Mouse (Mus musculus): ENCODE results near the gene Tkt.
"Not testable (repeated sequence)": the region's sequence is repeated elsewhere in the genome, so short reads cannot be mapped to it uniquely, and the experiment has no call there.

Tkt gene

DNA sequence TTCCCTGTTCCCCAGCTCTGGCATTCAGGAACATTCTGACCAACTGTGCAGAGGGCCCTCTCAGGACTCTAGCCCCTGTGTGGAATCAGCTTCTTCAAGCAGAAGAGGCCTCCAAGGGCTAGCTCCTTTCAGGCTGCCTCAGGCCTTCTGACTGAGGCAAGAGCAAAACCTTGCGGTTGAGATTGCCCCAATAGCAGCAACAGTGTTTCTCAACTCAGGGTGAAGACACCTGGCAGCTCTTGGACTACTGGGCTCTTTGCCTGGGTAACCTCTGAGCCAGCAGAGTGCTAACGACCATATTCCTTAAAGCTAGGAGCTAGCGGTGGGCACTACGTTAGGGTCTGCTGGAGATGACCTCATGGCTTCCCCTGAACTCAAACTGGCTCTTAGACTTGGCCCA is 5.0 kb downstream of the Tkt start:
- DNase-seq (ENCODE audit: low read depth, low spot score), result no peak

GRCm38 (mm10) chr14:30556651-30557050 is 8.5 kb downstream of the Tkt start:
- DNase-seq (ENCODE audit: low read depth, low spot score), result no peak

DNA sequence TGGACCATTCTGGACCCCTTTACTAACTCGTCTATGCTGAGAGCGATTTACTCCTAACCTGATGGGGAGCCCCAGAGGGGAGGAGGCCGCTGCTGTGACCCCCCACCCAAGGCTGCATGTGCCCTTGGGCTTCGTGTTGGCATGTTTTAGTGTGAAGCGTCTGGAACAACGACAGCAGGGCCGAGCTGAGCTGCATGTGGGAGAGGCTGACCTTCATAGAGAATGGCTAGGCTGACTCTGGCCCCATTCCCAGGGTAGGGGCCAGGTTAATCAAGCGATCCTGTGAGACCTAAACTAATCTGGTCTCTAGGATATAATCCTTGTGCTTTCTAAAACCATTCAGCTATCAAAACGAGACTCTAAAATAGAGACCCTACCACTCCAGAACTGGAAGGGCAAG is 9.6 kb downstream of the Tkt start:
- no peak for DNase-seq (ENCODE audit: low read depth, low spot score)

DNA sequence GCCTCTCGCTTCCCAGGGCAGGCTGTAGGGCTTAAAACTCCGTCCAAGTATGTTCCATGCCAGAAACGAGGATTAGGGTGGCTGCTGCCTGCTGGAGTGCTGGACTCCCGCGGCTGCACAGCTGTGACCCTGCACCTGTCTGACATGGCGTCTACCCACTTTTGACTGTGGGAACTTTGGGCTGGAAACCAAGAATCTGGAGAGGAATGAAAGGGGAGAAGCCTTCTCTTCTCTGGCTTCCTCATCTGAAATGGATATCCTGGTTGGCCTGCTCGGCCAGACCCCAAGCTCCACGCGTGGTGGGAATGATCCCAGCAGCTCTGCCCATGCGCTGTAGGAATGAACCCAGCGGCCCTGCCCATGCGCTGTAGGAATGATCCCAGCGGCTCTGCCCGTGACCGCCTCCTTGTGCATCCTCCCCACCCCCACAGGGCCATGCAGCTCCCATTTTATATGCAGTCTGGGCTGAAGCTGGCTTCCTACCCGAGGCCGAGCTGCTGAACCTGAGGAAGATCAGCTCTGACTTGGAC is 11.2 kb downstream of the Tkt start:
- DNase-seq (ENCODE audit: low read depth, low spot score), result no peak

- DNase-seq (ENCODE audit: low read depth, low spot score), result no peak
Observed at GRCm38 (mm10) chr14:30560803-30561389, 12.7 kb downstream of the Tkt start.

- no peak for DNase-seq (ENCODE audit: low read depth, low spot score)
Observed at GRCm38 (mm10) chr14:30561470-30562187, 13.5 kb downstream of the Tkt start.

GRCm38 (mm10) chr14:30562343-30562742 is 14.2 kb downstream of the Tkt start:
- no peak for DNase-seq (ENCODE audit: low read depth, low spot score)

DNA sequence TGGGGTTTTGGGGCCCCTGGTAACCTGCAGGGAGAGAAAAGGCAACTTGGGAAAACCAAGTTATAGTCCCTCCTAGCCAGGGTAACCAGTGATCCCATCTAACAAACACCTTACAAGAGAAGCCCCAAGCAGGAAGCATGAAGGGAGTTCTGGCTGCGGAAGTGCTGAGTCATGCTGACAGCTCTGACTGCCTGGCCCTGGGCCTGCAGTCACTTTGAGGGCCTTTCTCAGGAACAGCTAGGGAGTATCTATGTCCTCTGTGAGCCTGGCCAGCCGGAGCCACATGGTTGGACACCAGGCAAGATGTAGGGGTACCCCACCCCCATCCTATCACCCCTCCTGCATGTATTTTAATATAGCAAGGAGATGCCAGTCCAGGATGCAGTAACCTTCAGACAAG is 16.3 kb downstream of the Tkt start:
- no peak for DNase-seq (ENCODE audit: low read depth, low spot score)

DNA sequence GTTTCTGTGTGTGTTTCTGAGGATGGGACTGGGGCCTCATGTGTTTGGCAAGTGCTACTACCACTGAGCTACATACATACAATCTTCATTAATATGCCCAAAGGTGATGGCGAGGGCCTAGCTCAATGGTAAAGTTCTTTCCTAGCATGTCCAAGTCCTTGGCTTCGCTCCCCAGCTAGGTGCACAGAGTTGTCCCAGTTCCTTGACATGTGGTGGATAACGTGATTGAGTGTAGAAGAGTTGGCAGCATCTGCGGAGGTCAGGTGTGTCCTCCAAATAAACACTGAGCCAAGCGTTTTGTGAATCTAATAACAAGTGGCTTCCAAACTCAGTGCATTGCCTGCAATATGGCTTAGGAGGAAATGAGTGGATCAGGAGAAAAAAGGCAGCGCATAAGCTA is 18.2 kb downstream of the Tkt start:
- DNase-seq (ENCODE audit: low read depth, low spot score), result no peak

DNA sequence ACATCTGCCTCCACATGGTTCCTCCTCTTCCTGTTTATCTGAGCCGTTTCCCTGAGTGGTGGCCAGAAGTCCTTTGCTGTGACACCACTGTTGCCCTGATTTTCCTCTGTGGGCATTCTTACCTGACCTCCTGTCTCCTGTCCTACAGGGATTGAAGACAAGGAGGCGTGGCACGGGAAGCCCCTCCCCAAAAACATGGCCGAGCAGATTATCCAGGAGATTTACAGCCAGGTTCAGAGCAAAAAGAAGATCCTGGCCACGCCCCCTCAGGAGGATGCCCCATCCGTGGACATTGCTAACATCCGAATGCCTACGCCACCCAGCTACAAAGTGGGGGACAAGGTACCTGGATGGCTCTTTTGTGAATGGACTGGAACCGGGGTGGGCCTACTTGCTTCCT is 19.9 kb downstream of the Tkt start:
- no peak for DNase-seq (ENCODE audit: low read depth, low spot score)

DNA sequence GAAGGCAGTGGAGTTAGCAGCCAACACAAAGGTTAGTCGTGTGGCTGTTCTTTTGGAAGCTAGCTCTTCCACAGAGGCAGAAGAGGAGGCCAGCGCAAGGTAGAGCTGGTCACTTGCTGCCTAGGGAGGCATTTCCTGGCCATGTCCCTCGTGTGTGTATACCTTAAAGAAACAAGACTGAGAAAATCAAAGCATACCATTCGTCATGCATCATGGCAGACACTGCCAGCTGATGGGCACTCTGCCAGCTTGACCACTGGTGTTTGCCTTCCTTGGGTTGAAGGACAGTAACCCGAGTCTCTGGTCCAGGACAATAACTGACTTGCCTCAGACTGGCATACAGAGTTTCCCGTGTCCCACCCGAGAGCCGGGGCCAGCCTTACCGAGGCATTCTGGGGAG is 22.1 kb downstream of the Tkt start:
- DNase-seq (ENCODE audit: low read depth, low spot score), result no peak

DNA sequence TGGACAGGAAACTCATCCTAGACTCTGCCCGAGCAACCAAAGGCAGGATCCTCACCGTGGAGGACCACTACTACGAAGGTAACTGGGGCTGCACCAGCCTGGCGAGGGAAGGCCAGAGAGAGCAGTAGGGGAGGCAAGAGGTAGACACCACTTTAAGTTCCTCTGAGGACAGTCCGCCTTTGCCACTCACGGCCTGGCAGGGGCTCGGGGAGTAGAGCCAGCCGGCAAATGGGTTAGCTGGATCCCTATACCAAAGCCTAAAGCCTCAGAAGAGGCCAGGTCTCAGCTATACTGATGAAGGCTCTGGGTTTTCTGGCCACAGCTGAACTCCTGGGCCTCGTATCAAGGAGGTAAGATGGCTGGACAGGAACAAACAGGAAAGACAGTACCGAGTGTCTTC is 24.1 kb downstream of the Tkt start:
- no peak for DNase-seq (ENCODE audit: low read depth, low spot score)

GRCm38 (mm10) chr14:30573235-30573634 is 25.1 kb downstream of the Tkt start:
- no peak for DNase-seq (ENCODE audit: low read depth, low spot score)

DNA sequence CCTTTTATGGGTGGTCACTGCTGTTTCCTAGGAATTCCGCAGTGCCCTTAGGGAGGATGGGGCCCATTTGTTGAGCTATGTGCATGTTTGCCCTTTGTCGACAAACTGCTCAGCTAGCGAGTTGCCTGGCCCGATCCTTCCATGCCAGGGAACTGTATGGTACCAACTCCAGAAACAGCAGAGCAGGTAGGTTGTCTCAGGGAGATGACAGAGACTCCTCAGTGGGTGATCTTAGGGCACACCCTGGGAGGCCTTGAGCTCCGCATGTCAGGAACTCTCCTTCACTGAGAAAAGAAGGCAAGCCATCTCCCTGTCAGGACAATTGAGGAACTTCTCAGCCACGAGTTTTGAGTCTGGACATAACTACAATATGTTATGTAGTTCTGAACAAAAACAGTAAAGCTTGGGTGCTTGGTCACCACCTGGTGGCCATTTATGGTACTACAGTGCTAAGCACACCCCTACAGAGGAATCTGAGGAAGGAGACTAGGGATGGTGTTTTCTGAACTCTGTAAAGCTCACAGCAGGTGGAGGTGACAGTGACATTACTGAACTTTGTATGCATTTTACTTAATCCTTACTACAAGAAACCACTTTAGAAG is 25.9 kb downstream of the Tkt start:
- DNase-seq (ENCODE audit: low read depth, low spot score), result peak; percentile 86

- DNase-seq (ENCODE audit: low read depth, low spot score), result no peak
Observed at GRCm38 (mm10) chr14:30575791-30576190, 27.6 kb downstream of the Tkt start.

GRCm38 (mm10) chr14:30576260-30576659 is 28.1 kb downstream of the Tkt start:
- DNase-seq (ENCODE audit: low read depth, low spot score), result no peak

- not testable (repeated sequence) for DNase-seq (ENCODE audit: low read depth, low spot score)
Observed at GRCm38 (mm10) chr14:30577303-30578062, 29.3 kb downstream of the Tkt start.

DNA sequence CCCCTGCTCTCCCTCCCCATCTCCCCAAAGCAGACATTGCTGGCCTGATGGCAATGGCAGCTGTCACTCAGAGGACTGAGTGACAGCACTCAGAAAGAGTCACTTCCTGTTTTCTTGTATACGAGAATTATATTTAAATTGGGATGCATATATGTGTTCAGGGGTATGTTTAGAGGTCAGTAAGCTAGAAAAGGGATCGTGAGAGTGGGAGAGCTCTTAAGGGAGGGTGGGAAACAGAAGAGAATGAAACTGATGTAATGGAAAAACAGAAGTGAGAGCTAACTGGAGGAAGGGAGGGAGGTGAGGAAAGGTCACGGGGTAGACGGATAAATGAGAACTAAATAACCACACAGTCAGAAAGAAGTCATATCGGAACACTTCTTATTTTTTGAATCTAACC is 31.0 kb downstream of the Tkt start:
- peak; percentile 59 for DNase-seq (ENCODE audit: low read depth, low spot score)

GRCm38 (mm10) chr14:30579882-30580281 is 31.7 kb downstream of the Tkt start:
- peak; percentile 32 for DNase-seq (ENCODE audit: low read depth, low spot score)

DNA sequence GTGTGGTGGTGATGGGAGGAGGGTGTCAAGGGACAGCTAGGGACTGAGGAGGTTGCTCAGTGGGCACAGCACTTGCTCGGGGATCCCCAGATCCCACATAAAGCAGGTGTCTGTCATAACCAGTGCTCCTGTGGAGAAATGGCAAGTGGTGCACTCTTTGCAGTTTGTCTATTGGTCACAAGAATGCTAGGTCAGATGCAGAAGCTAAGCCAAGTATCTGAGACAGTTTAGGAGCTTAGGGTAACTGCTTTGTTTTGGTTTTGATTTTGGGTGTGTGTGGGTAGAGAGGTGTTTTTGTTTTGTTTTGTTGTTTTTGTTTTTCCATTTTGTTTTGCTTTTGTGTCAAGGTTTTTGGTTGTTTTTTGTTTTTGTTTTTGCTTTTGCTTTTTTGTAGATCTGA is 33.1 kb downstream of the Tkt start:
- peak; percentile 24 for DNase-seq (ENCODE audit: low read depth, low spot score)

DNA sequence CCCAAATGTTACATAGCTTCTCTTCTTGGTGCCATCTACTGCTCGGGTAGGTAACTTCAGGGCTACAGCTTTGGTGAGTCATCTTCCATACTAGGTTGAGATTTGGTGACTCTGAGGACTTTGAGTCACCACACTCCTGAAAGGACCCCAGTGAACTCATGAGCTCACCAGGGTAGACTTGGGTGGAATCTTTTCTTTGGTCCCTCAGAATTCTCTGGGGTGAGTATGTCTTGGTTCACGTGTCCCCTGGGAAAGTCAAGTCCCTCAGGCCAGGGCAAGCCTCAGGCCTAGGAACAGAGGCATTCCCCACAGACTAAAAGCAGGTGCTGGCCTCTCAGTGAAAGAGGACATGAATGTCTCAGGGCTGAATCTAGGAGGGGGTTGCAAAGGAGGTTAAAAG is 35.9 kb downstream of the Tkt start:
- DNase-seq (ENCODE audit: low read depth, low spot score), result peak; percentile 23

Data from CD4-positive, CD25-positive, alpha-beta regulatory T cell, adult 2 months (primary cell).